Mouse (Mus musculus) common myeloid progenitor, adult 5-6 weeks (primary cell): ENCODE data around the gene Slc5a5. TPM values are rescaled to one million over a fixed set of nuclear protein-coding genes. Genes with fewer than 3 reads are reported as not detected.

Source experiments
- ATAC-seq: replicated peaks from 2 replicates; pipeline ENCODE4 v1.8.0; 2016; ENCODE audit warnings: low read depth, mild to moderate bottlenecking, moderate TSS enrichment, inconsistent platforms; ENCODE audit not compliant: poor library complexity, severe bottlenecking
- total RNA-seq: library from RNA; stranded (forward); fragments of 200-1000, 187-1606 nt; gene quantifications from 2 replicates; pipeline ENCODE4 v1.2.3, GENCODE M21; 2017

Slc5a5 gene
- 0.10 and 0.14 TPM in 2 replicates for total RNA-seq

GRCm38 (mm10) chr8:70892022-70892895, at the start of gene Slc5a5:
Gene Slc5a5, minus strand, starts transcription at chr8:70892757.
- ATAC-seq, result no peak

- 0 out of 2 replicates have a peak, but pooled peaks have one; percentile 32 for ATAC-seq
Observed at GRCm38 (mm10) chr8:70941478-70941877, 48.9 kb upstream of the Slc5a5 start.

GRCm38 (mm10) chr8:70937200-70937599, 44.6 kb upstream of the Slc5a5 start:
- no peak for ATAC-seq

- no peak for ATAC-seq
Observed at GRCm38 (mm10) chr8:70934786-70935185, 42.2 kb upstream of the Slc5a5 start.

GRCm38 (mm10) chr8:70933036-70933435, 40.5 kb upstream of the Slc5a5 start:
- no peak for ATAC-seq

GRCm38 (mm10) chr8:70931731-70932130, 39.2 kb upstream of the Slc5a5 start:
- ATAC-seq, result no peak

- ATAC-seq, result no peak
Observed at GRCm38 (mm10) chr8:70928778-70929322, 36.3 kb upstream of the Slc5a5 start.

GRCm38 (mm10) chr8:70928096-70928495, 35.5 kb upstream of the Slc5a5 start:
- no peak for ATAC-seq

GRCm38 (mm10) chr8:70926396-70926795, 33.8 kb upstream of the Slc5a5 start:
- ATAC-seq, result no peak

- no peak for ATAC-seq
Observed at GRCm38 (mm10) chr8:70925754-70926153, 33.2 kb upstream of the Slc5a5 start.

GRCm38 (mm10) chr8:70924151-70924550, 31.6 kb upstream of the Slc5a5 start:
- no peak for ATAC-seq

GRCm38 (mm10) chr8:70920049-70920922, 27.7 kb upstream of the Slc5a5 start:
- ATAC-seq, result no peak

- ATAC-seq, result no peak
Observed at GRCm38 (mm10) chr8:70914704-70915103, 22.1 kb upstream of the Slc5a5 start.

GRCm38 (mm10) chr8:70913523-70913922, 21.0 kb upstream of the Slc5a5 start:
- no peak for ATAC-seq

- ATAC-seq, result no peak
Observed at GRCm38 (mm10) chr8:70912955-70913354, 20.4 kb upstream of the Slc5a5 start.

GRCm38 (mm10) chr8:70911596-70911995, 19.0 kb upstream of the Slc5a5 start:
- peak; percentile 37 for ATAC-seq

- no peak for ATAC-seq
Observed at GRCm38 (mm10) chr8:70907518-70907917, 15.0 kb upstream of the Slc5a5 start.

GRCm38 (mm10) chr8:70905831-70906736, 13.5 kb upstream of the Slc5a5 start, which contains the start of gene Map1s:
Gene Map1s, plus strand, starts transcription at chr8:70905932.
- peak; percentile 73 for ATAC-seq

GRCm38 (mm10) chr8:70905463-70905830, 12.9 kb upstream of the Slc5a5 start:
- 0 out of 2 replicates have a peak, but pooled peaks have one; percentile 0 for ATAC-seq
